Mouse (Mus musculus) myocyte (in vitro differentiated cells): ENCODE measurements around the gene Cbs.
A peak's percentile ranks its signal among the peaks of the same experiment; 100 is the strongest.

Experiments
- E2F4 ChIP-seq: IDR thresholded peaks from one replicate; pipeline ENCODE4 v1.6.1; 2011; ENCODE audit warnings: mild to moderate bottlenecking, control low read depth, moderate library complexity; ENCODE audit not compliant: insufficient read depth
- MAX ChIP-seq: IDR thresholded peaks from one replicate; pipeline ENCODE4 v1.6.1; 2011; ENCODE audit warnings: low read depth, mild to moderate bottlenecking, control low read depth
- MYOD1 ChIP-seq, 3 experiments: IDR thresholded peaks; one replicate each; pipeline ENCODE4 v1.6.1; 2011; ENCODE audit warnings: control low read depth in 2 of 3, low read depth in 2 of 3, mild to moderate bottlenecking in 2 of 3, moderate library complexity in 1 of 3; ENCODE audit not compliant: insufficient read length in 2 of 3, control insufficient read depth in 1 of 3
- MYOG ChIP-seq, 3 experiments: IDR thresholded peaks; one replicate each; pipeline ENCODE4 v1.6.1; 2011; ENCODE audit warnings: control low read depth in 2 of 3, low read depth in 2 of 3, mild to moderate bottlenecking in 2 of 3; ENCODE audit not compliant: insufficient read length in 2 of 3, control insufficient read depth in 1 of 3, insufficient read depth in 1 of 3
- POLR2A ChIP-seq: IDR thresholded peaks from one replicate; pipeline ENCODE4 v1.6.1; 2011; ENCODE audit warnings: low read depth, mild to moderate bottlenecking, control low read depth, moderate library complexity; ENCODE audit not compliant: insufficient read length

GRCm38 (mm10) chr17:31574662-31575061 lies 62.4 kb downstream of the Cbs start:
- TF ChIP-seq POLR2A (no peak), MYOG (IDR thresholded peaks at IDR 0.05; ENCODE audit: control insufficient read depth in 1 of 3, insufficient read depth in 1 of 3, insufficient read length in 2 of 3, low read depth in 2 of 3) (peak; percentile 78 to 94 (median 86)), MAX (no peak), MYOD1 (IDR thresholded peaks at IDR 0.05; ENCODE audit: control insufficient read depth in 1 of 3, insufficient read length in 2 of 3, low read depth in 2 of 3) (peak in 2 of 3 experiments; percentile 91 to 93), E2F4 (no peak)
